Mouse (Mus musculus) ES-Bruce4 (cell line): ENCODE measurements around the gene Cep85l. TPM values are rescaled to one million over a fixed set of nuclear protein-coding genes. Genes with fewer than 3 reads are reported as not detected.
A peak's percentile ranks its signal among the peaks of the same experiment; 100 is the strongest.

ENCODE experiments used
- H3K27ac ChIP-seq: 2 replicates; pipeline ENCODE4 v1.5.1; 2012; ENCODE audit warnings: low read length, inconsistent platforms; ENCODE audit not compliant: insufficient read depth
- H3K27me3 ChIP-seq: 2 replicates; pipeline ENCODE4 v1.6.1; 2012; ENCODE audit warnings: mild to moderate bottlenecking, low read length, inconsistent platforms; ENCODE audit not compliant: control insufficient read depth, poor library complexity, insufficient read depth, severe bottlenecking
- H3K36me3 ChIP-seq: 2 replicates; pipeline ENCODE4 v1.6.1; 2012; ENCODE audit warnings: inconsistent platforms, mild to moderate bottlenecking, low read length, moderate library complexity; ENCODE audit not compliant: control insufficient read depth, poor library complexity, insufficient read depth, severe bottlenecking
- H3K4me1 ChIP-seq: one replicate; pipeline ENCODE4 v1.8.1; 2011; ENCODE audit warnings: low read length; ENCODE audit not compliant: control insufficient read depth, insufficient read depth
- H3K4me3 ChIP-seq: 2 replicates; pipeline ENCODE4 v1.5.1; 2011; ENCODE audit warnings: low read depth, mild to moderate bottlenecking, low read length
- H3K9ac ChIP-seq: 2 replicates; pipeline ENCODE4 v1.6.1; 2012; ENCODE audit warnings: low read depth, mild to moderate bottlenecking, inconsistent platforms; ENCODE audit not compliant: poor library complexity, severe bottlenecking
- H3K9me3 ChIP-seq: replicated peaks from 2 replicates; pipeline ENCODE4 v1.6.1; 2012; ENCODE audit warnings: mild to moderate bottlenecking, low read length, inconsistent platforms; ENCODE audit not compliant: control insufficient read depth, poor library complexity, insufficient read depth, severe bottlenecking
- CTCF ChIP-seq: IDR thresholded peaks from one replicate; pipeline ENCODE4 v1.8.1; 2011; ENCODE audit warnings: low read depth, low read length
- EP300 ChIP-seq: IDR thresholded peaks from 2 replicates; pipeline ENCODE4 v1.6.1; 2011; ENCODE audit warnings: low read depth, low read length; ENCODE audit not compliant: insufficient read depth
- POLR2A ChIP-seq: IDR thresholded peaks from one replicate; pipeline ENCODE4 v1.8.1; 2011; ENCODE audit warnings: low read length; ENCODE audit not compliant: insufficient read depth
- polyA plus RNA-seq: library from polyadenylated mRNA; stranded (reverse); fragments of >200 nt; gene quantifications from 2 replicates; pipeline ENCODE4 v1.2.4, GENCODE M21; 2011; ENCODE audit warnings: low read depth; ENCODE audit not compliant: missing spikeins, insufficient read depth, insufficient read length

Cep85l gene
- 5.0 and 5.8 TPM in 2 replicates for polyA plus RNA-seq

DNA sequence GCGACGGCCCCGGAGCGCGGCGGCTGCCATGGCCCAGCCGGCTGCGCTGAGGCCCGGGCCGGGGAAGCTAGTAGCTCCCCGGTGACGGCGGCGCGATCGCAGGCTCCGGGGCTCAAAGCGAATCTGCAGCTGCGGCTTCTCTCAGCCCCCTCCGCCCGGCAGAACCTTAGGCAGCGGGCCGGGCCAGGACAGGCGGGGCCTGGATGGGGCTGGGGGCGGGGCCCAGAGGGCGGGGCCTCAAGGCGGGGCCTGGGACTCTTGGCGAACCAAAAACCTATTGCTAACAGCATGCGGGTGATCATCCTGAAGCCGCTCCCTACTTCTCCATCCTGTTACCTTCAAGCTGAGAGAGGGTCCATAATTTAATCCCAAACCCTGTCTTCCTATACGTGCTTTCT is at the start of gene Cep85l:
Gene Cep85l (minus strand): TSS at position 239 of the 398 bp plus-strand sequence.
- no peak for TF ChIP-seq EP300
- no peak for TF ChIP-seq CTCF
- no peak for TF ChIP-seq POLR2A
- H3K9ac ChIP-seq = peak within 1 kb of the TSS; percentile 97
- no peaks in the 10 kb centered on the region for H3K4me1 ChIP-seq
- H3K36me3 ChIP-seq = no peaks in the 10 kb centered on the region
- H3K27me3 ChIP-seq = peaks cover 1% of the 10 kb centered on the region; the same call in 1 of the 2 replicates
- no peaks in the 10 kb centered on the region for H3K9me3 ChIP-seq
- no peak within 1 kb of the TSS for H3K27ac ChIP-seq
- H3K4me3 ChIP-seq = peak within 1 kb of the TSS; percentile 90

GRCm38 (mm10) chr10:53428695-53429447 is 49.1 kb upstream of the Cep85l start:
- no peak overlapping the region for H3K9ac ChIP-seq
- no peak for TF ChIP-seq POLR2A
- TF ChIP-seq EP300 = no peak
- TF ChIP-seq CTCF = no peak
- no peak overlapping the region for H3K27ac ChIP-seq
- no peaks in the 10 kb centered on the region for H3K9me3 ChIP-seq
- H3K36me3 ChIP-seq = no peaks in the 10 kb centered on the region
- H3K4me1 ChIP-seq = no peaks in the 10 kb centered on the region
- H3K27me3 ChIP-seq = no peaks in the 10 kb centered on the region; the same call in 1 of the 2 replicates
- no peak overlapping the region for H3K4me3 ChIP-seq

GRCm38 (mm10) chr10:53426524-53426923 is 46.8 kb upstream of the Cep85l start:
- TF ChIP-seq CTCF = no peak
- TF ChIP-seq EP300 = no peak
- TF ChIP-seq POLR2A = no peak
- no peak overlapping the region for H3K9ac ChIP-seq
- H3K27ac ChIP-seq = no peak overlapping the region
- H3K36me3 ChIP-seq = no peaks in the 10 kb centered on the region
- no peaks in the 10 kb centered on the region for H3K9me3 ChIP-seq
- no peaks in the 10 kb centered on the region; the same call in 1 of the 2 replicates for H3K27me3 ChIP-seq
- no peaks in the 10 kb centered on the region for H3K4me1 ChIP-seq
- H3K4me3 ChIP-seq = no peak overlapping the region

DNA sequence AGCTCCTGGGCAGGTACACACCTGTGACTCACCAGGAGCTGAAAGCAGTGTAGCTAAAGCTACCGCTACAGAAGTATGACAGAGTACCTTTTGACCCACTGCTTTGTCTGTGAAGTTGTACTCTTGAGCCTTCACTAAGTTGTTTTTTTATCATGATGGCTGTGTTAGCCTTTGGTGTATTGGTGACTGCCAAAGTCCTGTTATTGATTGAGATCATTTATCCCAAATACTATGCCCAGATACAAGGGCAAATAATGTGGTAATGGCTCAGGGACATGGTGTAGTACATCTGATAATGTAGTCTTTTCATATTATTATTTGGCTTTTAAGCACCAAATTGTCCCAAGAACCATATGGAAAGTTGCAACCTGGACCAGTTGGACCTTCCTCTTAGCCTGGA is 43.3 kb upstream of the Cep85l start:
- Histone ChIP-seq H3K27me3 (no peaks in the 10 kb centered on the region; the same call in 1 of the 2 replicates), H3K4me3 (no peak overlapping the region), H3K9ac (no peak overlapping the region), H3K4me1 (no peaks in the 10 kb centered on the region), H3K27ac (no peak overlapping the region), H3K9me3 (no peaks in the 10 kb centered on the region), H3K36me3 (no peaks in the 10 kb centered on the region)
- TF ChIP-seq CTCF (no peak), EP300 (no peak), POLR2A (no peak)

- Histone ChIP-seq H3K36me3 (no peaks in the 10 kb centered on the region), H3K27me3 (no peaks in the 10 kb centered on the region; the same call in 1 of the 2 replicates), H3K4me1 (no peaks in the 10 kb centered on the region), H3K4me3 (no peak overlapping the region), H3K9ac (no peak overlapping the region), H3K9me3 (no peaks in the 10 kb centered on the region), H3K27ac (no peak overlapping the region)
- TF ChIP-seq CTCF = no peak
- no peak for TF ChIP-seq POLR2A
- no peak for TF ChIP-seq EP300
Observed at GRCm38 (mm10) chr10:53422206-53422605, 42.5 kb upstream of the Cep85l start.

- no peak for TF ChIP-seq EP300
- no peak for TF ChIP-seq CTCF
- TF ChIP-seq POLR2A = no peak
- Histone ChIP-seq H3K27me3 (no peaks in the 10 kb centered on the region; the same call in 1 of the 2 replicates), H3K9ac (no peak overlapping the region), H3K36me3 (no peaks in the 10 kb centered on the region), H3K27ac (no peak overlapping the region), H3K4me3 (no peak overlapping the region), H3K4me1 (no peaks in the 10 kb centered on the region), H3K9me3 (no peaks in the 10 kb centered on the region)
Observed at GRCm38 (mm10) chr10:53421613-53422012, 41.9 kb upstream of the Cep85l start.
